Mouse (Mus musculus) limb, embryonic 10.5 days (tissue): ENCODE results near the gene Rhbdf2. TPM values are rescaled to one million over a fixed set of nuclear protein-coding genes. Genes with fewer than 3 reads are reported as not detected.

ENCODE experiments used
- DNase-seq: peaks from one replicate; pipeline ENCODE4 v3.0.0-alpha.2; 2017; ENCODE audit warnings: low spot score
- H3K27ac ChIP-seq: fragments of 300-500 bp; sonication (generic); 2 replicates; pipeline ENCODE4 v1.5.1; 2016; ENCODE audit warnings: mild to moderate bottlenecking
- H3K27me3 ChIP-seq: fragments of 300-500 bp; sonication (generic); 2 replicates; pipeline ENCODE4 v1.6.1; 2016; ENCODE audit warnings: low read depth, mild to moderate bottlenecking; ENCODE audit not compliant: poor library complexity, severe bottlenecking
- H3K36me3 ChIP-seq: fragments of 300-500 bp; sonication (generic); 2 replicates; pipeline ENCODE4 v1.6.1; 2016; ENCODE audit warnings: mild to moderate bottlenecking, moderate library complexity
- H3K4me1 ChIP-seq: fragments of 300-500 bp; sonication (generic); 2 replicates; pipeline ENCODE4 v1.6.1; 2016
- H3K4me3 ChIP-seq: fragments of 300-500 bp; sonication (generic); 2 replicates; pipeline ENCODE4 v1.5.1; 2016; ENCODE audit warnings: mild to moderate bottlenecking, moderate library complexity
- H3K9me3 ChIP-seq: fragments of 300-500 bp; sonication (generic); replicated peaks from 2 replicates; pipeline ENCODE4 v1.6.1; 2016; ENCODE audit warnings: mild to moderate bottlenecking
- WGBS: fragments of 180-500 bp; shearing (Covaris S2); methylation state at CpG from one replicate; pipeline ENCODE4 v1.1.7; 2016; 5-methylcytosine and 5-hydroxymethylcytosine counted together
- polyA plus RNA-seq: library from polyadenylated mRNA; unstranded; fragments of >200 nt; fragmentation: Nextera tagmentation; extraction: Ambion mirVana; gene quantifications from 2 replicates; pipeline ENCODE4 v1.2.1, GENCODE M21; 2016

The Rhbdf2 gene
- polyA plus RNA-seq, 1 experiment from 2014 or later: 5.2 TPM

GRCm38 (mm10) chr11:116601166-116601565, 25.7 kb downstream of the Rhbdf2 start:
- no peak overlapping the region for H3K27ac ChIP-seq
- whole genome bisulfite sequencing: 95% methylated on average over 8 of the region's 8 CpGs
- 0 out of 2 replicates have a peak, but pooled peaks cover 3% of the 10 kb centered on the region for H3K4me1 ChIP-seq
- DNase-seq: no peak
- H3K36me3 ChIP-seq: peaks cover 33% of the 10 kb centered on the region
- no peaks in the 10 kb centered on the region for H3K9me3 ChIP-seq
- no peak overlapping the region for H3K4me3 ChIP-seq
- no peaks in the 10 kb centered on the region for H3K27me3 ChIP-seq

- no peak overlapping the region for H3K27ac ChIP-seq
- no peak overlapping the region for H3K4me3 ChIP-seq
- peaks cover 5% of the 10 kb centered on the region; the same call in 1 of the 2 replicates for H3K4me1 ChIP-seq
- 94% methylated on average over 15 of the region's 15 CpGs for WGBS
- no peaks in the 10 kb centered on the region for H3K9me3 ChIP-seq
- no peak for DNase-seq
- H3K36me3 ChIP-seq: peaks cover 24% of the 10 kb centered on the region
- no peaks in the 10 kb centered on the region for H3K27me3 ChIP-seq
These were observed 27.6 kb downstream of the Rhbdf2 start for GRCm38 (mm10) chr11:116599230-116599629.

GRCm38 (mm10) chr11:116598193-116598592, 28.6 kb downstream of the Rhbdf2 start:
- DNase-seq: no peak
- Histone ChIP-seq H3K27ac (no peak overlapping the region), H3K4me3 (no peak overlapping the region), H3K9me3 (no peaks in the 10 kb centered on the region), H3K27me3 (no peaks in the 10 kb centered on the region), H3K36me3 (peaks cover 20% of the 10 kb centered on the region), H3K4me1 (peaks cover 2% of the 10 kb centered on the region; the same call in 1 of the 2 replicates)
- WGBS: 93% methylated on average over 8 of the region's 8 CpGs

GRCm38 (mm10) chr11:116596766-116597165, 30.1 kb downstream of the Rhbdf2 start:
- WGBS: 89% methylated on average over 19 of the region's 19 CpGs
- no peak for DNase-seq
- H3K27me3 ChIP-seq: no peaks in the 10 kb centered on the region
- H3K36me3 ChIP-seq: peaks cover 18% of the 10 kb centered on the region
- H3K27ac ChIP-seq: no peak overlapping the region
- H3K4me3 ChIP-seq: no peak overlapping the region
- H3K4me1 ChIP-seq: peaks cover 15% of the 10 kb centered on the region
- H3K9me3 ChIP-seq: no peaks in the 10 kb centered on the region

GRCm38 (mm10) chr11:116593345-116593744, 33.5 kb downstream of the Rhbdf2 start:
- H3K4me3 ChIP-seq: no peak overlapping the region
- WGBS: 77% methylated on average over 4 of the region's 4 CpGs
- H3K4me1 ChIP-seq: peaks cover 24% of the 10 kb centered on the region
- 0 out of 2 replicates have a peak, but pooled peaks cover under 1% of the 10 kb centered on the region for H3K36me3 ChIP-seq
- H3K27ac ChIP-seq: peak overlapping the region; percentile 80; the same call in 1 of the 2 replicates
- H3K9me3 ChIP-seq: no peaks in the 10 kb centered on the region
- no peak for DNase-seq
- H3K27me3 ChIP-seq: peaks cover 6% of the 10 kb centered on the region

- Histone ChIP-seq H3K4me3 (no peak overlapping the region), H3K4me1 (peaks cover 25% of the 10 kb centered on the region), H3K9me3 (no peaks in the 10 kb centered on the region), H3K27me3 (peaks cover 15% of the 10 kb centered on the region), H3K27ac (peak overlapping the region; percentile 80), H3K36me3 (no peaks in the 10 kb centered on the region)
- DNase-seq: peak; percentile 95
These were observed 34.4 kb downstream of the Rhbdf2 start for GRCm38 (mm10) chr11:116592428-116592827.

GRCm38 (mm10) chr11:116591621-116592020, 35.2 kb downstream of the Rhbdf2 start:
- H3K27me3 ChIP-seq: peaks cover 22% of the 10 kb centered on the region
- WGBS: 89% methylated on average over 4 of the region's 4 CpGs
- H3K4me3 ChIP-seq: no peak overlapping the region

GRCm38 (mm10) chr11:116589574-116589973, 37.2 kb downstream of the Rhbdf2 start:
- Histone ChIP-seq H3K27ac (no peak overlapping the region), H3K4me3 (no peak overlapping the region), H3K9me3 (no peaks in the 10 kb centered on the region), H3K4me1 (peaks cover 39% of the 10 kb centered on the region), H3K27me3 (peaks cover 22% of the 10 kb centered on the region), H3K36me3 (no peaks in the 10 kb centered on the region)
- no peak for DNase-seq
- WGBS: 67% methylated on average over 8 of the region's 8 CpGs

More at GRCm38 (mm10) chr11:116591621-116592020, 35.2 kb downstream of the Rhbdf2 start:
- DNase-seq: no peak
- Histone ChIP-seq H3K4me1 (peaks cover 33% of the 10 kb centered on the region), H3K9me3 (no peaks in the 10 kb centered on the region), H3K36me3 (no peaks in the 10 kb centered on the region), H3K27ac (0 out of 2 replicates have a peak overlapping the region, but pooled peaks have one; percentile 19)

- 44% methylated on average over 14 of the region's 14 CpGs for WGBS
- no peak overlapping the region for H3K27ac ChIP-seq
- peaks cover 22% of the 10 kb centered on the region for H3K27me3 ChIP-seq
- no peaks in the 10 kb centered on the region for H3K36me3 ChIP-seq
- no peak for DNase-seq
- H3K4me3 ChIP-seq: no peak overlapping the region
- H3K4me1 ChIP-seq: peaks cover 39% of the 10 kb centered on the region
- no peaks in the 10 kb centered on the region for H3K9me3 ChIP-seq
These were observed 37.7 kb downstream of the Rhbdf2 start for GRCm38 (mm10) chr11:116589020-116589531.

GRCm38 (mm10) chr11:116586801-116587631, 39.8 kb downstream of the Rhbdf2 start:
- WGBS: 24% methylated on average over 23 of the region's 23 CpGs
- H3K4me1 ChIP-seq: peaks cover 27% of the 10 kb centered on the region
- H3K27ac ChIP-seq: 0 out of 2 replicates have a peak overlapping the region, but pooled peaks have one; percentile 3
- peaks cover 22% of the 10 kb centered on the region for H3K27me3 ChIP-seq
- DNase-seq: peak; percentile 84
- no peaks in the 10 kb centered on the region for H3K36me3 ChIP-seq
- H3K9me3 ChIP-seq: no peaks in the 10 kb centered on the region
- peak overlapping the region; percentile 38 for H3K4me3 ChIP-seq

- 73% methylated on average over 5 of the region's 5 CpGs for WGBS
- no peak for DNase-seq
- H3K4me3 ChIP-seq: peak within 1 kb of the TSS; percentile 38
- H3K4me1 ChIP-seq: peaks cover 28% of the 10 kb centered on the region
- peaks cover 22% of the 10 kb centered on the region for H3K27me3 ChIP-seq
- H3K9me3 ChIP-seq: no peaks in the 10 kb centered on the region
- 0 out of 2 replicates have a peak within 1 kb of the TSS, but pooled peaks have one; percentile 3 for H3K27ac ChIP-seq
- H3K36me3 ChIP-seq: no peaks in the 10 kb centered on the region
These were observed 40.5 kb downstream of the Rhbdf2 start, which contains the start of gene Aanat for GRCm38 (mm10) chr11:116586310-116586709. Gene Aanat, plus strand, starts transcription at chr11:116586432.

GRCm38 (mm10) chr11:116585682-116586081, 41.1 kb downstream of the Rhbdf2 start:
- peaks cover 29% of the 10 kb centered on the region for H3K4me1 ChIP-seq
- no peaks in the 10 kb centered on the region for H3K9me3 ChIP-seq
- H3K27me3 ChIP-seq: peaks cover 22% of the 10 kb centered on the region
- no peaks in the 10 kb centered on the region for H3K36me3 ChIP-seq
- no peak overlapping the region for H3K27ac ChIP-seq
- DNase-seq: no peak
- no peak overlapping the region for H3K4me3 ChIP-seq
- 71% methylated on average over 6 of the region's 6 CpGs for whole genome bisulfite sequencing

GRCm38 (mm10) chr11:116581376-116581814, 45.4 kb downstream of the Rhbdf2 start, which contains the start of gene Ube2o:
Gene Ube2o, minus strand, starts transcription at chr11:116581447.
- WGBS: 2% methylated on average over 50 of the region's 51 CpGs

More at GRCm38 (mm10) chr11:116581376-116581814, 45.4 kb downstream of the Rhbdf2 start, which contains the start of gene Ube2o:
- Histone ChIP-seq H3K4me1 (peaks cover 27% of the 10 kb centered on the region), H3K27ac (peak within 1 kb of the TSS; percentile 95), H3K27me3 (no peaks in the 10 kb centered on the region), H3K36me3 (peaks cover 4% of the 10 kb centered on the region; the same call in 1 of the 2 replicates), H3K9me3 (no peaks in the 10 kb centered on the region), H3K4me3 (peak within 1 kb of the TSS; percentile 99)
- peak; percentile 91 for DNase-seq
